Mouse (Mus musculus): ENCODE data around the gene Gtf3c2. TPM values are rescaled to one million over a fixed set of nuclear protein-coding genes. Genes with fewer than 3 reads are reported as not detected.
A peak's percentile ranks its signal among the peaks of the same experiment; 100 is the strongest.

Gene Gtf3c2
- total and polyA plus RNA-seq, 3 experiments: 22.8 to 96.9 (median 49.4) TPM

GRCm38 (mm10) chr5:31121111-31121510 is 58.8 kb downstream of the Gtf3c2 start:
- no peak overlapping the region for H3K4me3 ChIP-seq (replicated peaks in 1 of 3; ENCODE audit: low read depth in 2 of 3, low read length in 2 of 3, poor library complexity in 1 of 3)
- dilution Hi-C loops (cut with MboI; ENCODE audit: extremely low pct_ligation_motif_present, extremely low pct_unique_long_range_greater_than_20kb, low sequenced_read_pairs) (no loop called here), in situ Hi-C loops (cut with MboI; ENCODE audit: low pct_ligation_motif_present, low pct_unique_long_range_greater_than_20kb, low sequenced_read_pairs) (no loop called here)
- H3K27me3 ChIP-seq (replicated peaks): peaks cover 3% of the 10 kb centered on the region
- peak overlapping the region; percentile 11; the same call in 1 of the 2 replicates for H3K4me2 ChIP-seq (ENCODE audit: insufficient read depth, low read depth, poor library complexity, severe bottlenecking)
- TF ChIP-seq MYC (IDR thresholded peaks at IDR 0.05; ENCODE audit: low read depth, low read length) (peak; percentile 86; the same call in 1 of the 2 replicates), RCOR1 (conservative IDR thresholded peaks at IDR 0.05; ENCODE audit: low read depth, low read length) (0 out of 2 replicates have a peak, but pooled peaks have one; percentile 20), MEF2A (IDR thresholded peaks at IDR 0.05; ENCODE audit: borderline replicate concordance, low read depth, low read length) (peak; percentile 91), TBP (conservative IDR thresholded peaks at IDR 0.05; ENCODE audit: low read depth, low read length) (no peak; the same call in 1 of the 2 replicates), MAZ (IDR thresholded peaks at IDR 0.05; ENCODE audit: low read depth, low read length) (no peak), CHD1 (IDR thresholded peaks at IDR 0.05; ENCODE audit: low read depth, low read length) (peak; percentile 76; the same call in 1 of the 2 replicates), BHLHE40 (IDR thresholded peaks at IDR 0.05; ENCODE audit: low read depth, low read length) (peak; percentile 58), MXI1 (IDR thresholded peaks at IDR 0.05; ENCODE audit: low read depth, low read length) (no peak; the same call in 1 of the 2 replicates), JUND (conservative IDR thresholded peaks at IDR 0.05; ENCODE audit: low read depth, low read length) (0 out of 2 replicates have a peak, but pooled peaks have one; percentile 10), IRF4 (IDR thresholded peaks at IDR 0.05; ENCODE audit: low read depth, low read length) (peak; percentile 84), POLR2AphosphoS2 (IDR thresholded peaks at IDR 0.05; ENCODE audit: low read depth, low read length) (no peak), TCF12 (IDR thresholded peaks at IDR 0.05; ENCODE audit: low read depth, low read length) (0 out of 2 replicates have a peak, but pooled peaks have one; percentile 15), EP300 (IDR thresholded peaks at IDR 0.05; ENCODE audit: low read length) (peak; percentile 74), MAX (IDR thresholded peaks at IDR 0.05; ENCODE audit: low read length) (peak; percentile 84; the same call in 1 of the 2 replicates), JUN (IDR thresholded peaks at IDR 0.05; ENCODE audit: insufficient read depth, low read depth, low read length) (peak; percentile 33; the same call in 1 of the 2 replicates), ETS1 (conservative IDR thresholded peaks at IDR 0.05; ENCODE audit: low read depth, low read length) (peak; percentile 60)
- no peak overlapping the region for H3K9ac ChIP-seq (ENCODE audit: insufficient read depth, low read depth)
- peaks cover 2 to 30% of the 10 kb centered on the region in 2 experiments; a peak in 3 of 4 replicates for H3K4me1 ChIP-seq (ENCODE audit: control insufficient read depth in 1 of 2, insufficient read depth in 2 of 2)
- no peaks in the 10 kb centered on the region for H3K79me2 ChIP-seq (replicated peaks; ENCODE audit: control insufficient read depth, extremely low read depth, insufficient read depth, poor library complexity, severe bottlenecking)
- H3K27ac ChIP-seq (ENCODE audit: insufficient read depth, low read depth): peak overlapping the region; percentile 44
- H3K9me3 ChIP-seq (replicated peaks; ENCODE audit: low read length): no peaks in the 10 kb centered on the region
- DNase-seq (ENCODE audit: extremely low read depth): peak; percentile 60
- no peaks in the 10 kb centered on the region for H3K36me3 ChIP-seq (replicated peaks in 1 of 2; ENCODE audit: control insufficient read depth in 1 of 2, insufficient read depth in 1 of 2, low read length in 1 of 2)

GRCm38 (mm10) chr5:31116912-31117311 is 63.0 kb downstream of the Gtf3c2 start:
- Histone ChIP-seq H3K9ac (ENCODE audit: insufficient read depth, low read depth) (no peak overlapping the region), H3K4me1 (ENCODE audit: control insufficient read depth in 1 of 2, insufficient read depth in 2 of 2) (peaks cover 2 to 20% of the 10 kb centered on the region in 2 experiments; a peak in 3 of 4 replicates), H3K27me3 (replicated peaks) (peaks cover 12% of the 10 kb centered on the region), H3K4me3 (replicated peaks in 1 of 3; ENCODE audit: low read depth in 2 of 3, low read length in 2 of 3, poor library complexity in 1 of 3) (no peak overlapping the region), H3K9me3 (replicated peaks; ENCODE audit: low read length) (no peaks in the 10 kb centered on the region), H3K79me2 (replicated peaks; ENCODE audit: control insufficient read depth, extremely low read depth, insufficient read depth, poor library complexity, severe bottlenecking) (no peaks in the 10 kb centered on the region), H3K36me3 (replicated peaks in 1 of 2; ENCODE audit: control insufficient read depth in 1 of 2, insufficient read depth in 1 of 2, low read length in 1 of 2) (no peaks in the 10 kb centered on the region), H3K27ac (ENCODE audit: insufficient read depth, low read depth) (no peak overlapping the region), H3K4me2 (ENCODE audit: insufficient read depth, low read depth, poor library complexity, severe bottlenecking) (no peak overlapping the region)
- DNase-seq (ENCODE audit: extremely low read depth): no peak
- in situ Hi-C loops (cut with MboI; ENCODE audit: low pct_ligation_motif_present, low pct_unique_long_range_greater_than_20kb, low sequenced_read_pairs): no loop called here
- TF ChIP-seq PAX5 (IDR thresholded peaks at IDR 0.05; ENCODE audit: low read length): no peak
- no peak for TF ChIP-seq EP300 (IDR thresholded peaks at IDR 0.05; ENCODE audit: low read length)
- TF ChIP-seq POLR2AphosphoS2 (IDR thresholded peaks at IDR 0.05; ENCODE audit: low read depth, low read length): no peak
- TF ChIP-seq SIN3A (IDR thresholded peaks at IDR 0.05; ENCODE audit: low read length): no peak
- TF ChIP-seq RCOR1 (conservative IDR thresholded peaks at IDR 0.05; ENCODE audit: low read depth, low read length): no peak
- no peak for TF ChIP-seq KAT2A (IDR thresholded peaks at IDR 0.05; ENCODE audit: insufficient replicate concordance, low read length)
- TF ChIP-seq CHD2 (IDR thresholded peaks at IDR 0.05; ENCODE audit: low read length): no peak
- TF ChIP-seq ETS1 (conservative IDR thresholded peaks at IDR 0.05; ENCODE audit: low read depth, low read length): no peak
- dilution Hi-C loops (cut with MboI; ENCODE audit: extremely low pct_ligation_motif_present, extremely low pct_unique_long_range_greater_than_20kb, low sequenced_read_pairs): no loop called here

Data from CH12.LX (cell line).